Mouse (Mus musculus) liver, postnatal 0 days (tissue): ENCODE data around the gene Hexim1.

Experiments used
- CTCF ChIP-seq: sonication (generic); IDR thresholded peaks from 2 replicates; pipeline ENCODE4 v1.5.1; 2016; ENCODE audit warnings: antibody characterized with exemption, low read depth
- EP300 ChIP-seq: IDR thresholded peaks from 2 replicates; pipeline ENCODE4 v1.6.1; 2016; ENCODE audit warnings: antibody characterized with exemption, low read depth, mild to moderate bottlenecking

DNA sequence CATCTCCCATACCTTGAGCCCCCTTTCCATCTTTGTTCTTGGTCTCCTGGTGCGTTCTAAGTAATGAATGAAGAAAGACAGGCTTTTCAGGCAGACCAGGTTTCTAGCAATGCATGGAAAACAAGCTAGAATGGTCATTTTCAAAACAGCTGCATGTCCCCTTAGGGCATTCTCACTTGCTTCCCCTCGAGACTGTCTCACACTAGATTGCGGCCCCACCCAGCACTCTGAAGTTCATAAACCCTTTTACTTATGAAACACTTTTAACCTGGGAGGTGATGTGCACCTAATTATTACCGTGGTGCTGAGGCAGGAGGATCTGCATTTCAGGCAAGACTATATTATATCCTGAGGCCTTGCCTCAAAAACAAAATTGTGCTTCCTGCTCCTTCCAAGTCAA, 2.3 kb upstream of the Hexim1 start:
- TF ChIP-seq CTCF (no peak), EP300 (no peak)
